Mouse (Mus musculus) liver, adult 2 months (tissue): ENCODE results near the gene Acsl3.

Experiments
- CTCF ChIP-seq: fragments of 200-500 bp; IDR thresholded peaks from 2 replicates; pipeline ENCODE4 v1.5.1; 2011; ENCODE audit warnings: low read depth, low read length, control low read depth
- POLR2A ChIP-seq: fragments of 200-500 bp; IDR thresholded peaks from 2 replicates; pipeline ENCODE4 v1.6.1; 2011; ENCODE audit warnings: low read length, control low read depth; ENCODE audit not compliant: insufficient read depth; ENCODE audit errors: extremely low read depth

DNA sequence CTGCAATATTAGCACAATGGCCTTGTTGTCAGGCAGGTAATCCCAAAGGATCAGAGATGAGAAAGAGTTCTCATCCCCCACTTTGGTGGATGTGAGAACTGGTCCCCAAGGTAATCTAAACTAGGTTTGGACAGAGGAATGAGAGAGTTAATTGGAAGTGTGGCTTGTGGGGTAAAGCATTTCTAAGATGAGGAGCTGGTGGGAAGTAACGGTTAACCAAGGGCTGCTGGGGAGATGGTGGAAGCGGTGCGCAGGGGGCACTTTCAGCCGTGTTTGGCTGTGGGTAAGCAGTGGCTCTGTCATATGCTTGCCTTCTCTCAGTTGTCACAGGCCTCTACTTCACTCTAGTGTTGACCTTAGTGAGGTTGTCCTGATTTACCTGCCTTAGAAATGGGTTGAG, 85.7 kb downstream of the Acsl3 start:
- no peak for TF ChIP-seq CTCF
- TF ChIP-seq POLR2A = no peak
